Mouse (Mus musculus): ENCODE results near the gene Zfp993. TPM values are rescaled to one million over a fixed set of nuclear protein-coding genes. Genes with fewer than 3 reads are reported as not detected.

The Zfp993 gene
- polyA plus RNA-seq, 1 experiment from 2014 or later: 5.8 TPM

Other genes starting within 250 kb of the Zfp993 start
- 3.8 and 4.4 TPM in 2 replicates for gene Zfp992, start 161.9 kb upstream of the Zfp993 start, polyA plus RNA-seq (2014; fragmentation: Nextera tagmentation; extraction: Ambion mirVana)
- gene Zfp981, start 108.9 kb upstream of the Zfp993 start, polyA plus RNA-seq (2014; fragmentation: Nextera tagmentation; extraction: Ambion mirVana): 0.14 TPM in 1 of 2 replicates, not detected in the other